Mouse (Mus musculus): Measurements from ENCODE around the gene Gnb1. TPM values are rescaled to one million over a fixed set of nuclear protein-coding genes. Genes with fewer than 3 reads are reported as not detected.
A peak's percentile ranks its signal among the peaks of the same experiment; 100 is the strongest.
"Not testable (repeated sequence)": the region's sequence is repeated elsewhere in the genome, so short reads cannot be mapped to it uniquely, and the experiment has no call there.

Gnb1 gene
- polyA plus RNA-seq, 1 experiment from 2014 or later: 1,263 TPM

GRCm38 (mm10) chr4:155473796-155474195 lies 17.4 kb upstream of the Gnb1 start:
- not testable (repeated sequence) for H3K9me3 ChIP-seq (ENCODE audit: control insufficient read depth, low read length); H3K27ac ChIP-seq (replicated peaks; ENCODE audit: low read depth, low read length); H3K4me2 ChIP-seq (ENCODE audit: low read length); ATAC-seq (ENCODE audit: low FRiP score, low TSS enrichment); DNase-seq; H3K36me3 ChIP-seq (ENCODE audit: control insufficient read depth, insufficient read depth, low read length); H3K4me1 ChIP-seq (ENCODE audit: control insufficient read depth, insufficient read depth, low read length); H3K4me3 ChIP-seq (replicated peaks; ENCODE audit: low read depth, low read length); H3K27me3 ChIP-seq (ENCODE audit: control insufficient read depth, insufficient read depth, low read length); H3K9ac ChIP-seq (replicated peaks; ENCODE audit: low read length)
- WGBS: 77% methylated on average over 2 of the region's 2 CpGs

- ATAC-seq (ENCODE audit: low FRiP score, low TSS enrichment) (peak; percentile 50; the same call in 1 of the 2 replicates), DNase-seq (peak; percentile 90)
- no peaks in the 10 kb centered on the region for H3K27me3 ChIP-seq (ENCODE audit: control insufficient read depth, insufficient read depth, low read length)
- no peak overlapping the region for H3K27ac ChIP-seq (replicated peaks; ENCODE audit: low read depth, low read length)
- H3K9me3 ChIP-seq (ENCODE audit: control insufficient read depth, low read length): no peaks in the 10 kb centered on the region
- H3K4me3 ChIP-seq (replicated peaks; ENCODE audit: low read depth, low read length): no peak overlapping the region
- peak overlapping the region; percentile 33 for H3K4me2 ChIP-seq (ENCODE audit: low read length)
- H3K4me1 ChIP-seq (ENCODE audit: control insufficient read depth, insufficient read depth, low read length): no peaks in the 10 kb centered on the region
- H3K36me3 ChIP-seq (ENCODE audit: control insufficient read depth, insufficient read depth, low read length): no peaks in the 10 kb centered on the region
- H3K9ac ChIP-seq (replicated peaks; ENCODE audit: low read length): no peak overlapping the region
- WGBS: 23% methylated on average over 28 of the region's 28 CpGs
These were observed 9.6 kb upstream of the Gnb1 start for GRCm38 (mm10) chr4:155481381-155482124.

GRCm38 (mm10) chr4:155482125-155482480 lies 9.1 kb upstream of the Gnb1 start:
- no peak for DNase-seq
- no peak overlapping the region for H3K4me3 ChIP-seq (replicated peaks; ENCODE audit: low read depth, low read length)
- WGBS: 90% methylated on average over 6 of the region's 6 CpGs
- H3K9me3 ChIP-seq (ENCODE audit: control insufficient read depth, low read length): no peaks in the 10 kb centered on the region
- no peaks in the 10 kb centered on the region for H3K36me3 ChIP-seq (ENCODE audit: control insufficient read depth, insufficient read depth, low read length)
- ATAC-seq (ENCODE audit: low FRiP score, low TSS enrichment): no peak
- H3K9ac ChIP-seq (replicated peaks; ENCODE audit: low read length): no peak overlapping the region
- H3K27ac ChIP-seq (replicated peaks; ENCODE audit: low read depth, low read length): no peak overlapping the region
- H3K27me3 ChIP-seq (ENCODE audit: control insufficient read depth, insufficient read depth, low read length): no peaks in the 10 kb centered on the region
- H3K4me1 ChIP-seq (ENCODE audit: control insufficient read depth, insufficient read depth, low read length): no peaks in the 10 kb centered on the region
- no peak overlapping the region for H3K4me2 ChIP-seq (ENCODE audit: low read length)

- H3K4me2 ChIP-seq (ENCODE audit: low read length): no peak overlapping the region
- no peaks in the 10 kb centered on the region for H3K9me3 ChIP-seq (ENCODE audit: control insufficient read depth, low read length)
- no peak overlapping the region for H3K9ac ChIP-seq (replicated peaks; ENCODE audit: low read length)
- no peak overlapping the region for H3K4me3 ChIP-seq (replicated peaks; ENCODE audit: low read depth, low read length)
- DNase-seq (no peak), ATAC-seq (ENCODE audit: low FRiP score, low TSS enrichment) (no peak)
- WGBS: 56% methylated on average over 8 of the region's 8 CpGs
- H3K36me3 ChIP-seq (ENCODE audit: control insufficient read depth, insufficient read depth, low read length): no peaks in the 10 kb centered on the region
- H3K4me1 ChIP-seq (ENCODE audit: control insufficient read depth, insufficient read depth, low read length): peaks cover 4% of the 10 kb centered on the region; the same call in 1 of the 2 replicates
- no peaks in the 10 kb centered on the region for H3K27me3 ChIP-seq (ENCODE audit: control insufficient read depth, insufficient read depth, low read length)
- no peak overlapping the region for H3K27ac ChIP-seq (replicated peaks; ENCODE audit: low read depth, low read length)
These were observed 8.2 kb upstream of the Gnb1 start for GRCm38 (mm10) chr4:155482733-155483540.

- no peaks in the 10 kb centered on the region for H3K36me3 ChIP-seq (ENCODE audit: control insufficient read depth, insufficient read depth, low read length)
- no peaks in the 10 kb centered on the region for H3K9me3 ChIP-seq (ENCODE audit: control insufficient read depth, low read length)
- ATAC-seq (ENCODE audit: low FRiP score, low TSS enrichment) (no peak), DNase-seq (no peak)
- H3K27ac ChIP-seq (replicated peaks; ENCODE audit: low read depth, low read length): no peak overlapping the region
- H3K4me2 ChIP-seq (ENCODE audit: low read length): no peak overlapping the region
- no peak overlapping the region for H3K4me3 ChIP-seq (replicated peaks; ENCODE audit: low read depth, low read length)
- H3K4me1 ChIP-seq (ENCODE audit: control insufficient read depth, insufficient read depth, low read length): peaks cover 15% of the 10 kb centered on the region
- WGBS: 90% methylated on average over 3 of the region's 3 CpGs
- H3K27me3 ChIP-seq (ENCODE audit: control insufficient read depth, insufficient read depth, low read length): no peaks in the 10 kb centered on the region
- no peak overlapping the region for H3K9ac ChIP-seq (replicated peaks; ENCODE audit: low read length)
These were observed 5.6 kb upstream of the Gnb1 start for GRCm38 (mm10) chr4:155485521-155485920.

GRCm38 (mm10) chr4:155487746-155488145 lies 3.4 kb upstream of the Gnb1 start:
- Histone ChIP-seq H3K36me3 (ENCODE audit: control insufficient read depth, insufficient read depth, low read length) (no peaks in the 10 kb centered on the region), H3K9ac (replicated peaks; ENCODE audit: low read length) (no peak overlapping the region), H3K27ac (replicated peaks; ENCODE audit: low read depth, low read length) (peak overlapping the region; percentile 27; the same call in 1 of the 2 replicates), H3K4me2 (ENCODE audit: low read length) (no peak overlapping the region), H3K9me3 (ENCODE audit: control insufficient read depth, low read length) (no peaks in the 10 kb centered on the region), H3K27me3 (ENCODE audit: control insufficient read depth, insufficient read depth, low read length) (no peaks in the 10 kb centered on the region), H3K4me3 (replicated peaks; ENCODE audit: low read depth, low read length) (no peak overlapping the region), H3K4me1 (ENCODE audit: control insufficient read depth, insufficient read depth, low read length) (peaks cover 17% of the 10 kb centered on the region)
- DNase-seq (no peak), ATAC-seq (ENCODE audit: low FRiP score, low TSS enrichment) (no peak)
- WGBS: 40% methylated on average over 3 of the region's 3 CpGs

- DNase-seq (peak; percentile 85), ATAC-seq (ENCODE audit: low FRiP score, low TSS enrichment) (peak; percentile 54; the same call in 1 of the 2 replicates)
- Histone ChIP-seq H3K4me2 (ENCODE audit: low read length) (no peak overlapping the region), H3K4me1 (ENCODE audit: control insufficient read depth, insufficient read depth, low read length) (peaks cover 24% of the 10 kb centered on the region), H3K27me3 (ENCODE audit: control insufficient read depth, insufficient read depth, low read length) (no peaks in the 10 kb centered on the region), H3K9me3 (ENCODE audit: control insufficient read depth, low read length) (no peaks in the 10 kb centered on the region), H3K4me3 (replicated peaks; ENCODE audit: low read depth, low read length) (no peak overlapping the region), H3K9ac (replicated peaks; ENCODE audit: low read length) (no peak overlapping the region), H3K27ac (replicated peaks; ENCODE audit: low read depth, low read length) (peak overlapping the region; percentile 27; the same call in 1 of the 2 replicates), H3K36me3 (ENCODE audit: control insufficient read depth, insufficient read depth, low read length) (no peaks in the 10 kb centered on the region)
- WGBS: 84% methylated on average over 8 of the region's 8 CpGs
These were observed 2.7 kb upstream of the Gnb1 start for GRCm38 (mm10) chr4:155488232-155489025.

- ATAC-seq (ENCODE audit: low FRiP score, low TSS enrichment) (no peak), DNase-seq (no peak)
- no peak overlapping the region for H3K27ac ChIP-seq (replicated peaks; ENCODE audit: low read depth, low read length)
- no peaks in the 10 kb centered on the region for H3K36me3 ChIP-seq (ENCODE audit: control insufficient read depth, insufficient read depth, low read length)
- no peak overlapping the region for H3K4me3 ChIP-seq (replicated peaks; ENCODE audit: low read depth, low read length)
- no peak overlapping the region for H3K4me2 ChIP-seq (ENCODE audit: low read length)
- peaks cover 33% of the 10 kb centered on the region for H3K4me1 ChIP-seq (ENCODE audit: control insufficient read depth, insufficient read depth, low read length)
- H3K27me3 ChIP-seq (ENCODE audit: control insufficient read depth, insufficient read depth, low read length): no peaks in the 10 kb centered on the region
- no peaks in the 10 kb centered on the region for H3K9me3 ChIP-seq (ENCODE audit: control insufficient read depth, low read length)
- 82% methylated on average over 9 of the region's 9 CpGs for WGBS
- H3K9ac ChIP-seq (replicated peaks; ENCODE audit: low read length): no peak overlapping the region
These were observed 1.8 kb upstream of the Gnb1 start for GRCm38 (mm10) chr4:155489101-155489970.

All from midbrain, embryonic 14.5 days (tissue).